Mouse (Mus musculus) A20 (cell line): ENCODE data around the gene L3mbtl1.

Source experiments
- DNase-seq: peaks from one replicate; pipeline ENCODE4 v3.0.0-alpha.2; 2011; ENCODE audit warnings: low read depth, low spot score

Gene L3mbtl1

GRCm38 (mm10) chr2:162939562-162939961 is 3.7 kb upstream of the L3mbtl1 start:
- no peak for DNase-seq

- DNase-seq, result no peak
These were observed 659 bp downstream of the L3mbtl1 start for GRCm38 (mm10) chr2:162943931-162944330.

- DNase-seq, result no peak
These were observed 3.7 kb downstream of the L3mbtl1 start for GRCm38 (mm10) chr2:162946964-162947363.

DNA sequence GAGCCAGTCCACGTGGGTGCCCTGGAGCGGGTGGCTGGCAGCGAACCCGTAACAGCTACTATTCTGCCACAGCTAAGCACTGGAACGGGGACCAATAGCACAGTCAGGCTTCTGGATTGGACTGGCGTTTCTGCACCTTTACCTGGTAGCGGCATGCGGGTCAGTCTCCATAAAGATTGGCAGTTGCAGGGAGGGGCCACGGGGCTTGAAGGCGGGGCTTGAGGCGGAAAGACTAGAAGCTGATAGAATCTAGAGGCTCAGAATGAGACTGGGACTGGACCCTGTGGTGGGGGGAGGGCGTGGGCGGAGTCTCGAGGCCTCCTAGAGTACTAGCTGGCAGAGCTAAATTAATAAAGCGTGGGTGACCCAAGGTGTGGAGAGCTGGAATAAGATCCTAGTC is 4.5 kb downstream of the L3mbtl1 start:
- DNase-seq, result no peak

DNA sequence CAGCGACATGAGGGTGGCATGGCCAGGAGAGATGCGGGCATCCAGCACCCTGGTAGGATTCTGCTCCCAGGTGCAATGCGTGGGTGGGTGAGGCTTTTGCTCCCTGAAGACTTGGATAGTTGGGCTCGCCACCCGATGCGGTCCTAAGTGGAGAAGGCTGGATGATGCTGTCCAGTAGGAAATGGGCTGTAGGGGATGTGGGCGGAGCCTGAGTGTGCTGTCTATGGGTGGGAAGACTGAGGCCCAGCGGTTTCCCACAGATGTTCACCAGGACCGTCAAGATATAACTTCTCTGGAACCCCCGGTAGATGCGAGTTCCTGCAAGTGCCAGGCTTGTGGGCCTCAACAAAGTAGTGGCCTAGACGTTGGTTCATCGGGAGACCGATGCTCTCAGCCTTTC is 4.9 kb downstream of the L3mbtl1 start:
- DNase-seq, result no peak

DNA sequence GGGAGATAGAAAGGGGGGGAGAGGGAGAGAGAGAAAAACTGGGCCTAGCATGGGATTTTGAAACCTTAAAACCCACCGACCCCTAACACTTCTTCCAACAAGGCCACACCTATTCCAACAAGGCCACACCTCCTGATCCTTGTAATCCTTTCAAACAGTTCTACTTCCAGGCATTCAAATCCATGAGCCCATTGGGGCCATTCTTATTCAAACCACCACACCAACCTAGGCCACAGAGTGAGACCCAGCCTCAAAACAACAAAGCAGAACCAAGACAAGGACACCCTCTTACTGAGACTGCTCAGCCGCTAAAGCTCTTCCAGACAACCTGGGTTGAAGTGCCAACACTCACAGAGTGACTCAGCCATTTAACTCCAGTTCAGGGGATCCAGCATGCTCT is 7.5 kb downstream of the L3mbtl1 start:
- no peak for DNase-seq

GRCm38 (mm10) chr2:162956843-162957242 is 13.6 kb downstream of the L3mbtl1 start:
- DNase-seq, result no peak

DNA sequence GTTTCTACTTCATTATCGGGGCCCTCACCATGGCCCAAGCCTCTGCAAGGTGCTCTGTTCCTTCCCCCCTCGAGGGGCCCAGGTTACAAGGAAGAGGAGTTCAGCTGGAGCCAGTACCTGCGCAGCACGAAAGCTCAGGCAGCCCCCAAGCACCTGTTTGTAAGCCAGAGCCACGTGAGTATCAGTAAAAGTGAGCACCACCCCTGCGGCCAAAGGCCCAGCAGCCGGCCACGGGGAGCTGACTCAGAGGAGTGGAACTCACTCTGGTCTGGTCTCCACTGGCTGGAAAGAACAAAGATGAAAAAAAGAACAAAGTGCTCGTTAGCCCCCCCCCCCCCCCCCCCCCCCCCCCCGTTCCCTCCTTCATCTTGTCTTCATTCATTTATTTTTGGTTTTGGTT is 18.0 kb downstream of the L3mbtl1 start:
- DNase-seq, result no peak

- DNase-seq, result no peak
These were observed 23.5 kb downstream of the L3mbtl1 start for GRCm38 (mm10) chr2:162966734-162967133.

GRCm38 (mm10) chr2:162968357-162968756 is 25.1 kb downstream of the L3mbtl1 start:
- peak; percentile 45 for DNase-seq

DNA sequence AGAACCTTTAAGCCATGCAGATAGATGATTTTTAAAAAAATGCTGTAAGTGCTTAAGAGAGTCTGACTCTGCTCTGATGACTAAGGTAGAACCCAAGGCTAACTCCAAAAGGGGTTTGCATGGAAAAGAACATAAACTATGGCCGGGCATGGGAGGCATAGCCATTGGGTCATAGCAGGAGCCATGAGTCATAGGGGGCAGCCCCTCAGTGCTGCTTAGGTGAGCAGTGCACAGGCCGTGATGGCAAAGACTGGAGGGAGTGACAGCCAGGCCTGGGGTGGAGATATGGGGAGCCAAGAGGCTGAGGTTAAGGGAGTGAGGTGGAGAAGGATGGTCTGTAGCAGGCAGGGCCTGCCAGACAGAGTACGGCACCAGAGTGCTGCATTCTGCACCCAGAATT is 25.8 kb downstream of the L3mbtl1 start:
- no peak for DNase-seq

DNA sequence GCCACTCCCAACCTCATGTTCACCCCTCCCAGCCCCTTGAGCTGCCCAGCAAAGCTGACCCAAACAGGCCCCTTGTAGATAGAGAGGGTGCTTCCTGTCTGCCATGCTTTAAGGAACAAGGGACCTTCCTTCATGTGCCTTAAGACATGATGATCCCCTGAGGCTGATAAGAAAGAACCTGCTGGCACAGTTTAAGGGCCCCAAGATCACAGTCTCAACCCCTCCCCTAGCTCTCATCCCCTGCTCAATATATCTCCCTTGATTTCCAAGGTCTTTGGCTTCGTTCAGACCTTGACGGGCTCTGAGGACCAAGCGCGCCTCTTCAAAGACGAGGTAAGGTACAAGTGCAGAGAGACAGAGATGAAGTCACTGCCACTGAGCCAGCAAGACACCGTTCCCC is 27.6 kb downstream of the L3mbtl1 start:
- DNase-seq, result no peak

GRCm38 (mm10) chr2:162972752-162973151 is 29.5 kb downstream of the L3mbtl1 start:
- DNase-seq, result no peak

DNA sequence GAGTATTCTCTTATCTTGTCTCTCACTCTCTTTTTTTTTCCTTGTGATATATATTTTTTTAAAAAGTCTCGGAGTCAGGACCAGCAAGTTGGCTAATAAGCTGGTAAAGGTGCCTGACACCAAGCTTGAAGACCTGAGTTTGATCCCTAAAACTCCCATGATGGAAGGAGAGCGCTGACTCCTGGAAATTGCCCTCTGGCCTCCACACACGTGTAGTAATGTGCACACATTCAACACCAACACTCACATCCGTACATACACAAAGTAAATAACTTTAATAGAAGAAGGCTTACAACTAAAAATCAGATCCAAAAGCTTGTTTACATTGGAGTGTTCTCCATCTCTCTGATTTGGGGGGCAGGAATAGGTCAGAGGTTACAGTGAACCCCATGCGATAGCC is 29.9 kb downstream of the L3mbtl1 start:
- DNase-seq, result no peak

DNA sequence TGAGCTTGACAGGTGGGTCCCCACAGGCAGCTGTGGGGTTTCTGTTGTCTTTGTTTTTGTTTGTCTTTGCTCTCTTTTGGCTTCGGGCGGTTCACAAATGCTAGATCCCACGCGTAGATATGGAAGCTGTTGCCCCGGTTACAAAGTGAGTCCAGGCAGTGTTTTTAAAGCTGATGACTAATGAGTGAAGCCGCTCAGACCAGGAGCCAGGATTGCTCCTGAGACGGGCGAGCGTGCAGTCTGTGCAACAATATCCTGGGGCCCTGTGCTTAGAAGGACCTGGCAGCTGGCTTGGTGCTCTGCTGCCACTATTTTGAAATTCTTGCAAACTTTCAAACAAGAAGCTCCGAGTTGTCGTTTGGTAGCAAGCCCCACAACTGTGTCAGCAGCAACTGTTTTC is 30.4 kb downstream of the L3mbtl1 start:
- DNase-seq, result no peak

GRCm38 (mm10) chr2:162975157-162975775 is 32.0 kb downstream of the L3mbtl1 start:
- no peak for DNase-seq

DNA sequence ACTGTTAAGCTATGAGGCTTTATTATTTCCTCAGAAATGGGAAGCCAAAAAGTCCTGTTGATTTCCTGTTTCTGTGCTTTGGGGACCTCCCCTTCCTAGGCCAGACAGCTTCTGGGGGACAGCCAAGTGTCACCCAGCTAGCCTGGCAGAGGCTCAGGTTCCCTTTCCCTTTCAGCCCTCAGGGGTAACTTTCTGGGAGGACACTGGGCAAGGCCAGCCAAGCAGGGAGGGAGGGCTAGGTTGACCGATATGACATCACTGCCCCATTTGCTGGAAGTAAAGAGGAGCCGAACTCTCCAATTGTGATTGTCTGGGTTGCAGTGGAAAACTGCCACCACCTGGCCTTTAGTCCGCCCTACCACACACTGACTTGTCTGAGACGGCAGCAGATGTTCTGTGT is 32.7 kb downstream of the L3mbtl1 start:
- peak; percentile 34 for DNase-seq

GRCm38 (mm10) chr2:162984381-162984780 is 41.1 kb downstream of the L3mbtl1 start:
- DNase-seq, result no peak

- no peak for DNase-seq
These were observed 42.7 kb downstream of the L3mbtl1 start for GRCm38 (mm10) chr2:162985923-162986322.

DNA sequence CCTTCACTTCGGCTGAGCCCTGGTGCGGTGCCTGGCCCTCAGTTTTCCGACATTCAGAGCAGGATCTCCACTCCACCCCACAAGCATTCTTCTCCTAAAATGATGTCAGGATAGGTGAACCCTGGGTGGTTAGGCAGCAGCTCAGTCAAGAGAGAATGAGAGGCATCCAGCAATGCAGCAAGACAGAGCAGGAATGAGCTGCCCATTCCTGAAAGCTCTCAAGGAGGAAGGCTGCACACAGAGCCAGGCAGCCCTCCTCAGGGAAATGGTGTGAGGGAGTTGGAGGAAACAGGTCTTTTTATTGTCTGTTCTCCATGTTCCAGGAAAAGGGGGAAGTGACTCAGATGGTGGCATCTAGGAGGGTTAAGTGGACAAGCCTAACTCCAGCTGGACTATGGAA is 43.5 kb downstream of the L3mbtl1 start:
- DNase-seq, result no peak

GRCm38 (mm10) chr2:162987218-162987617 is 43.9 kb downstream of the L3mbtl1 start, which contains the start of gene Sgk2:
TSS of gene Sgk2 (plus strand) at chr2:162987330.
- no peak for DNase-seq

GRCm38 (mm10) chr2:162988235-162988634 is 45.0 kb downstream of the L3mbtl1 start:
- DNase-seq, result peak; percentile 58

GRCm38 (mm10) chr2:162991394-162992083 is 48.3 kb downstream of the L3mbtl1 start:
- no peak for DNase-seq

- no peak for DNase-seq
These were observed 48.8 kb downstream of the L3mbtl1 start for GRCm38 (mm10) chr2:162992084-162992437.
